In genomic region chr6:84583841-84584782, GRCm38 (mm10) we compare ENCODE assay signal across 8 mouse cellular contexts. TPM values are rescaled to one million over a fixed set of nuclear protein-coding genes. Genes with fewer than 3 reads are reported as not detected.
DNase-seq lines count a peak whose midpoint lies in the region; ATAC-seq and TF ChIP-seq lines count a peak whose summit lies in the region.
"Had no signal": no experiment of that assay in that cellular context is flagged by ENCODE, and none has a peak within 500 bp of the region (broad histone marks: within the 10 kb centered on the region; RNA-seq: fewer than 3 reads in every experiment).

No protein-coding gene starts in this region.

- no peaks in the 10 kb centered on the region for H3K36me3 ChIP-seq in ES-E14 (ENCODE audit: control insufficient read depth, insufficient read depth, low read length, poor library complexity, severe bottlenecking)
- H3K36me3 ChIP-seq in heart, embryonic 14.5 days (ENCODE audit: control insufficient read depth, insufficient read depth, low read length) = no peaks in the 10 kb centered on the region
- peaks cover 5% of the 10 kb centered on the region for H3K36me3 ChIP-seq in limb, embryonic 11.5 days (ENCODE audit: control insufficient read depth, insufficient read depth, low read length)
- no peaks in the 10 kb centered on the region for H3K36me3 ChIP-seq in neural tube, embryonic 14.5 days (ENCODE audit: control insufficient read depth, insufficient read depth, low read length)

- peaks cover 91% of the 10 kb centered on the region for H3K27me3 ChIP-seq in heart, embryonic 14.5 days (ENCODE audit: control insufficient read depth, insufficient read depth, low read length)
- peaks cover 2% of the 10 kb centered on the region; the same call in 1 of the 2 replicates for H3K27me3 ChIP-seq in limb, embryonic 11.5 days (ENCODE audit: control insufficient read depth, insufficient read depth, low read length)
- H3K27me3 ChIP-seq in neural tube, embryonic 14.5 days (ENCODE audit: control insufficient read depth, insufficient read depth, low read length) = peaks cover 82% of the 10 kb centered on the region

- in situ Hi-C loops in ES-E14 (cut with MboI; ENCODE audit: low sequenced_read_pairs in 2 of 2, unreplicated experiment in 2 of 2) = loop anchor here (5.0 to 25.0 kb wide), 6 partner anchors 489 to 1522 kb away; partner anchors contain the start of genes Vax2 (in 2 of the 2), Aup1 (in 1 of the 2), Dqx1 (in 1 of the 2) and Emx1 (in 1 of the 2)

- H3K4me3 ChIP-seq in ES-E14 (ENCODE audit: insufficient read depth in 1 of 2, low read depth in 1 of 2, low read length in 2 of 2, poor library complexity in 1 of 2, severe bottlenecking in 1 of 2) = peak overlapping the region; percentile 31 to 32; a peak in 2 of 4 replicates
- H3K4me3 ChIP-seq in heart, embryonic 14.5 days (ENCODE audit: control insufficient read depth in 1 of 2, insufficient read depth in 1 of 2, low read depth in 1 of 2, low read length in 2 of 2) = peak overlapping the region; percentile 42 to 54
- H3K4me3 ChIP-seq in limb, embryonic 11.5 days (ENCODE audit: low read depth, low read length) = peak overlapping the region; percentile 82
- peak overlapping the region; percentile 25 for H3K4me3 ChIP-seq in neural tube, embryonic 14.5 days (ENCODE audit: low read depth, low read length)

- no peak overlapping the region for H3K9ac ChIP-seq in ES-E14 (ENCODE audit: insufficient read depth, low read depth, low read length, poor library complexity, severe bottlenecking)
- H3K9ac ChIP-seq in heart, embryonic 14.5 days (ENCODE audit: low read length) = 0 out of 2 replicates have a peak overlapping the region, but pooled peaks have one; percentile 27
- peak overlapping the region; percentile 96 for H3K9ac ChIP-seq in limb, embryonic 11.5 days (ENCODE audit: low read length)
- no peak overlapping the region for H3K9ac ChIP-seq in neural tube, embryonic 14.5 days (replicated peaks; ENCODE audit: low read depth, low read length)

- peak overlapping the region; percentile 93 for H3K4me2 ChIP-seq in heart, embryonic 14.5 days (ENCODE audit: low read length)
- H3K4me2 ChIP-seq in limb, embryonic 11.5 days (ENCODE audit: low read depth, severe bottlenecking) = peak overlapping the region; percentile 86
- peak overlapping the region; percentile 37 for H3K4me2 ChIP-seq in neural tube, embryonic 14.5 days (ENCODE audit: low read depth, low read length)

- no peak overlapping the region for H3K27ac ChIP-seq in ES-E14 (ENCODE audit: insufficient read depth, low read depth, low read length, poor library complexity, severe bottlenecking)
- no peak overlapping the region for H3K27ac ChIP-seq in heart, embryonic 14.5 days (replicated peaks in 1 of 2; ENCODE audit: control insufficient read depth in 1 of 2, insufficient read depth in 1 of 2, low read depth in 2 of 2, low read length in 2 of 2)
- H3K27ac ChIP-seq in limb, embryonic 11.5 days (replicated peaks; ENCODE audit: low read depth, low read length) = peak overlapping the region; percentile 97
- H3K27ac ChIP-seq in neural tube, embryonic 14.5 days (ENCODE audit: low read depth, low read length) = peak overlapping the region; percentile 10; the same call in 1 of the 2 replicates

- 2% methylated on average over 48 of the region's 48 CpGs for WGBS in heart, embryonic 14.5 days
- under 1% methylated on average over 48 of the region's 48 CpGs for whole genome bisulfite sequencing in limb, embryonic 11.5 days
- under 1% methylated on average over 48 of the region's 48 CpGs for WGBS in neural tube, embryonic 14.5 days

- intact Hi-C loops in left cerebral cortex, postnatal 4 days (cut with DNase I) = no loop called here

- 0 out of 2 replicates have a peak, but pooled peaks have one; percentile 10 for ATAC-seq in common myeloid progenitor, adult 5-6 weeks (replicated peaks; ENCODE audit: low read depth, poor library complexity, severe bottlenecking)
- 0 out of 2 replicates have a peak, but pooled peaks have one; percentile 20 for ATAC-seq in heart, embryonic 14.5 days (ENCODE audit: insufficient number of reproducible peaks, insufficient read depth, low FRiP score, low read depth)
- peak; percentile 8; the same call in 1 of the 2 replicates for ATAC-seq in limb, embryonic 11.5 days (ENCODE audit: insufficient number of reproducible peaks, low FRiP score, low TSS enrichment, low read depth)
- ATAC-seq in neural tube, embryonic 14.5 days (ENCODE audit: low read depth) = no peak

- no peaks in the 10 kb centered on the region for H3K9me3 ChIP-seq in ES-E14 (ENCODE audit: control insufficient read depth, insufficient read depth, low read depth, low read length)
- H3K9me3 ChIP-seq in heart, embryonic 14.5 days (ENCODE audit: control insufficient read depth, low read length) = no peaks in the 10 kb centered on the region
- H3K9me3 ChIP-seq in limb, embryonic 11.5 days (ENCODE audit: control insufficient read depth, low read length) = no peaks in the 10 kb centered on the region
- no peaks in the 10 kb centered on the region for H3K9me3 ChIP-seq in neural tube, embryonic 14.5 days (ENCODE audit: control insufficient read depth, low read length)

- DNase-seq in ES-E14 (ENCODE audit: low read depth, low spot score) = no peak
- DNase-seq in limb, embryonic 11.5 days (ENCODE audit: low spot score) = peak; percentile 71
- no peak for DNase-seq in left cerebral cortex, postnatal 4 days
- no peak for DNase-seq in MN1 (ENCODE audit: low spot score)

- H3K4me1 ChIP-seq in ES-E14 (ENCODE audit: control insufficient read depth in 2 of 2, insufficient read depth in 2 of 2, low read length in 2 of 2, poor library complexity in 1 of 2) = peaks cover 2 to 15% of the 10 kb centered on the region in 2 experiments; a peak in 2 of 4 replicates
- peaks cover 29 to 58% of the 10 kb centered on the region in 2 experiments for H3K4me1 ChIP-seq in heart, embryonic 14.5 days (ENCODE audit: control insufficient read depth in 2 of 2, insufficient read depth in 2 of 2, low read length in 2 of 2)
- peaks cover 33% of the 10 kb centered on the region for H3K4me1 ChIP-seq in limb, embryonic 11.5 days (ENCODE audit: control insufficient read depth, insufficient read depth, low read length)
- H3K4me1 ChIP-seq in neural tube, embryonic 14.5 days (ENCODE audit: control insufficient read depth, insufficient read depth, low read length) = peaks cover 42% of the 10 kb centered on the region

TF ChIP-seq in ES-E14, 5 proteins besides CTCF, POLR2A, EP300 and RAD21:
- TF ChIP-seq MAFK (IDR thresholded peaks at IDR 0.05; ENCODE audit: insufficient read depth, low read depth, low read length) = no peak
TF ChIP-seq in ES-E14: peak in this region for 0.

RNA-seq across cellular contexts. Expression of gene Cyp26b1, which starts 9.6 kb away (rescaled TPM):
- total RNA-seq in ES-E14 (2012; rRNA removed) = 0.48 and 0.54 TPM in 2 replicates
- not detected in 2 replicates for total RNA-seq in common myeloid progenitor, adult 5-6 weeks (2017)
- 0.62 and 0.71 TPM in 2 replicates for polyA plus RNA-seq in heart, embryonic 14.5 days (2014; fragmentation: Nextera tagmentation; extraction: Ambion mirVana)
- 35.0 and 37.6 TPM in 2 replicates for polyA plus RNA-seq in limb, embryonic 11.5 days (2014; fragmentation: Nextera tagmentation; extraction: Ambion mirVana)
- 8.2 and 11.8 TPM in 2 replicates for polyA plus RNA-seq in neural tube, embryonic 14.5 days (2014; fragmentation: Nextera tagmentation; extraction: Ambion mirVana)
- total RNA-seq in left cerebral cortex, postnatal 4 days (2021) = 10 to 100 TPM; 28.9 to 29.7 TPM
- total RNA-seq: neutrophil, adult 5-6 weeks had no signal

Comparison
In these comparisons a context has a peak if more than half of its experiments do, and no peak if none do; other contexts are left out.
1. H3K27ac ChIP-seq: peak in limb, embryonic 11.5 days (single experiment) and neural tube, embryonic 14.5 days (single experiment); none in ES-E14 (single experiment) and heart, embryonic 14.5 days (0 of 2).
2. H3K4me3 ChIP-seq: peak in every context shown above with its lines; median percentile 82 in limb, embryonic 11.5 days; 48 in heart, embryonic 14.5 days; 32 in ES-E14; 25 in neural tube, embryonic 14.5 days.
3. H3K9ac ChIP-seq: peak in heart, embryonic 14.5 days (single experiment) and limb, embryonic 11.5 days (single experiment); none in ES-E14 (single experiment) and neural tube, embryonic 14.5 days (single experiment).
4. H3K4me2 ChIP-seq: peak in every context shown above with its lines; median percentile 93 in heart, embryonic 14.5 days; 86 in limb, embryonic 11.5 days; 37 in neural tube, embryonic 14.5 days.
5. RNA of gene Cyp26b1, which starts 9.6 kb away (total RNA-seq): 28.9 to 29.7 TPM in left cerebral cortex, postnatal 4 days; 0.48 to 0.54 TPM in ES-E14 and not detected in common myeloid progenitor, adult 5-6 weeks; every median in the first group is over 10 times any median in the second.